Mouse (Mus musculus): Measurements from ENCODE around the gene Rnf5. TPM values are rescaled to one million over a fixed set of nuclear protein-coding genes. Genes with fewer than 3 reads are reported as not detected.

Gene Rnf5
- total RNA-seq, 2 experiments from 2014 or later = 20.0 to 66.2 TPM

DNA sequence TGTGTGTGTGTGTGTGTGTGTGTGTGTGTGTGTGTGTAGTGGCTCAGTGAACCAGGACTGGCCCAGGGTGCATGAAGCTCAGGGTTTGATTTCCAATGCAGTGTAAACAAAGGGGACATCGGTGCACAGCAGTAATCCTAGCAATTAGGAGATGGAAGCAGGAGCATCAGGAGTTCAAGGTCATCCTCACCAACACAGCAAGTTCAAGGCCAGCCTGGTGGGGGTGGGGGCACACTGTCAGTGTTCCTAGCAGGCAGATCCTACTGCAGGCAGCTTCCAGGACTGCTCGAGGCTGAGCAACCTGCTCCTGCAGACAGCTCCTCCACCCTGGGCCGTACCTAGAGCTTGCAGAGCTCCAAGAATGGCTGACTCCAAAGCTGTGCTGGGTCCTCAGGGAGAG, 40.9 kb downstream of the Rnf5 start:
- no peak for ATAC-seq (replicated peaks; ENCODE audit: low FRiP score, low TSS enrichment, poor library complexity, severe bottlenecking)

GRCm38 (mm10) chr17:34561200-34561599, 42.3 kb downstream of the Rnf5 start:
- no peak for ATAC-seq (replicated peaks; ENCODE audit: low FRiP score, low TSS enrichment, poor library complexity, severe bottlenecking)

GRCm38 (mm10) chr17:34560438-34560837, 43.1 kb downstream of the Rnf5 start:
- no peak for ATAC-seq (replicated peaks; ENCODE audit: low FRiP score, low TSS enrichment, poor library complexity, severe bottlenecking)

DNA sequence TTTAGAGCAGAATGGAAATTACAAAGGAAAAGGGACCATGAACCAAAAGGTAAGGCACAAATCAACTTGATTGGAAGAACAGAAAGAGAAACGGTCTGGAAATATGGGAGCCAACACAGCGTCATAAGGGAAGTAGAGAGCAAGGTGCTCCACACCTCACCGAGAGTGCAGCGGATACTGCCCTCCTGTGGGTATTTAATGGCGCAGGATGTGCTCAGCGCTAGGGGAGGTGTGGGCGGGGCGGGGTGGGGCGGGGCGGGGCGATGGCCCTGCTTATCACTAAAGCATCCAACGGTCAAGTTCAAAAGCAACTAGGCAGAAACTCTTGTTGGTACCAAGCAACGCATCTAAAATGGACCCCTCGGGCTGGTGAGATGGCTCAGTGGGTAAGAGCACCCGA, 43.6 kb downstream of the Rnf5 start:
- no peak for ATAC-seq (replicated peaks; ENCODE audit: low FRiP score, low TSS enrichment, poor library complexity, severe bottlenecking)

DNA sequence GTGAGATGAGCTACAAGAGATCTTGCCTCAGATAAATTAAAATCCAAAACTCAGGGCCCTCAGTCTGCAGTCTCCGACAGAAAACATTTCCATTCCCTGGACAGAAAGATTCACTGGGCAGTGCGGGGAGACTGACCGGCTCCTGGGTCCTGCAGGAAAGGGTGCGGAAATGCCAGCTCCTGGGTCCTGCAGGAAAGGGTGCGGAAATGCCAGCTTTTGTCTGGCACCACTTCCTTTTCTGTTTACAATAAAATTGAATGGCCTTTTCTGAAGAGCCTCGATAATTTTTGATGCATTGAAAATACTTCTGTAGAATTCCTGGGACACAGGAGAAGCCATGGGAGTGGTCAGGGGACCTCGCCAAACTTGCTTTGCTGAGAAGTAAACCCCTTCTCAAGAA, 44.4 kb downstream of the Rnf5 start:
- no peak for ATAC-seq (replicated peaks; ENCODE audit: low FRiP score, low TSS enrichment, poor library complexity, severe bottlenecking)

DNA sequence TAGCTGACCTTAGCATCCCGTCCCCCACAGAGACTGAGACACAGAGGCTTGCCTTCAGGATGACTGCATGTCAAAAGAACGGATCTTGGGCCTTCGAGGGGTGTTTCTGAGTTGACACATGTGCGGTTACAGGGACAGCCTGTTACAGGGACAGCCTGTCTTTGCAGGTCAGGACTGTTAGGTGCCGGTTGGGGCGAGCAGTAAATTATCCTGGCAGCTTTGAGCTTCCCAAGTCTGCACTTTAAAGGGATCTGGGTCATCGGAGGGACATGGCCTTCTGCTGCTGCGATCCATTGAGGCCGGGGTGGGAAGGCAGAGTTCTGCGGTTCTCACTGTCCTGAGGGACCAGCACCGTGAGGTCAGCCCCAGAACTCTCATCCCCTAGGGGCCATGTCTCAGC, 46.1 kb downstream of the Rnf5 start:
- no peak for ATAC-seq (replicated peaks; ENCODE audit: low FRiP score, low TSS enrichment, poor library complexity, severe bottlenecking)

DNA sequence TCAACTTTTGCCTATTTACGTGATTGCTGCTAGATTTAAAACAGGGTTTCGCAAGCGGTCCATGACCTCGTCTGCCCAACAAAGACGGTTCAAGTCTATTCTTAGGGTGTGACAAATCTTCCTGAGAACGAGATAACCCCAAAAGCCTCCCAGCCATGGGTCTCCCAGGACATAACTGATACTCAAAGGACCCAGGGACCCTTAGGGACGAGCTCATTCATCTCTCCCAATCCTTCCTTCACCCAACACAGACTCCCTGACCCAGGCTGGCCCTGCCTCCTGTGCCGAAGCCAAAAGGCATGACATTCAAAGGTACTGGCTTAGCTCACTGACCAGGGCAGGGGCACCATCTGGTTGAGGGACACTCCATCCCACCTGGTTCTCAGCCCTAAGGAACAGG, 47.1 kb downstream of the Rnf5 start:
- ATAC-seq (replicated peaks; ENCODE audit: low FRiP score, low TSS enrichment, poor library complexity, severe bottlenecking) = no peak

- ATAC-seq (replicated peaks; ENCODE audit: low FRiP score, low TSS enrichment, poor library complexity, severe bottlenecking) = peak; percentile 77
These were observed 48.0 kb downstream of the Rnf5 start for GRCm38 (mm10) chr17:34555483-34555882.

Other genes starting within 250 kb of the Rnf5 start
- gene Btnl2, start 248.9 kb downstream of the Rnf5 start, total RNA-seq (2014; fragmentation: Nextera tagmentation) = not detected in 2 replicates
- not detected in 2 replicates for gene Btnl2, start 248.9 kb downstream of the Rnf5 start, total RNA-seq (2017)
- not detected in 2 replicates for gene Btnl1, start 226.6 kb downstream of the Rnf5 start, total RNA-seq (2014; fragmentation: Nextera tagmentation)
- gene Btnl1, start 226.6 kb downstream of the Rnf5 start, total RNA-seq (2017) = not detected in 2 replicates
- 5.4 and 7.7 TPM in 2 replicates for gene BC051142, start 204.9 kb downstream of the Rnf5 start, total RNA-seq (2014; fragmentation: Nextera tagmentation)
- gene BC051142, start 204.9 kb downstream of the Rnf5 start, total RNA-seq (2017) = 1.4 and 4.7 TPM in 2 replicates
- not detected in 2 replicates for gene Btnl4, start 126.4 kb downstream of the Rnf5 start, total RNA-seq (2014; fragmentation: Nextera tagmentation)
- gene Btnl4, start 126.4 kb downstream of the Rnf5 start, total RNA-seq (2017) = not detected in 2 replicates
- gene Btnl6, start 86.3 kb downstream of the Rnf5 start, total RNA-seq (2014; fragmentation: Nextera tagmentation) = not detected in 2 replicates
- gene Btnl6, start 86.3 kb downstream of the Rnf5 start, total RNA-seq (2017) = not detected in 2 replicates
- 0.22 and 0.66 TPM in 2 replicates for gene Notch4, start 39.4 kb downstream of the Rnf5 start, total RNA-seq (2014; fragmentation: Nextera tagmentation)
- gene Notch4, start 39.4 kb downstream of the Rnf5 start, total RNA-seq (2017) = 0.11 and 0.75 TPM in 2 replicates
- gene Gpsm3, start 13.9 kb downstream of the Rnf5 start, total RNA-seq (2014; fragmentation: Nextera tagmentation) = 28.0 and 33.0 TPM in 2 replicates
- 7.8 and 11.2 TPM in 2 replicates for gene Gpsm3, start 13.9 kb downstream of the Rnf5 start, total RNA-seq (2017)
- 31.1 and 31.3 TPM in 2 replicates for gene Pbx2, start 12.4 kb downstream of the Rnf5 start, total RNA-seq (2014; fragmentation: Nextera tagmentation)
- 23.2 and 31.1 TPM in 2 replicates for gene Pbx2, start 12.4 kb downstream of the Rnf5 start, total RNA-seq (2017)
- 2.6 and 6.6 TPM in 2 replicates for gene Ager, start 5.8 kb downstream of the Rnf5 start, total RNA-seq (2014; fragmentation: Nextera tagmentation)
- 0.57 TPM in 1 of 2 replicates, not detected in the other for gene Ager, start 5.8 kb downstream of the Rnf5 start, total RNA-seq (2017)
- 76.3 and 104 TPM in 2 replicates for gene Agpat1, start 572 bp upstream of the Rnf5 start, total RNA-seq (2014; fragmentation: Nextera tagmentation)
- 19.0 and 51.2 TPM in 2 replicates for gene Agpat1, start 572 bp upstream of the Rnf5 start, total RNA-seq (2017)
- 0.96 and 2.1 TPM in 2 replicates for gene Egfl8, start 12.3 kb upstream of the Rnf5 start, total RNA-seq (2014; fragmentation: Nextera tagmentation)
- gene Egfl8, start 12.3 kb upstream of the Rnf5 start, total RNA-seq (2017) = 2.6 TPM in 1 of 2 replicates, not detected in the other
- gene Ppt2, start 24.8 kb upstream of the Rnf5 start, total RNA-seq (2014; fragmentation: Nextera tagmentation) = 31.3 and 35.4 TPM in 2 replicates
- gene Ppt2, start 24.8 kb upstream of the Rnf5 start, total RNA-seq (2017) = 10.4 and 17.0 TPM in 2 replicates
- gene Prrt1, start 25.8 kb upstream of the Rnf5 start, total RNA-seq (2014; fragmentation: Nextera tagmentation) = 0.59 TPM in 1 of 2 replicates, not detected in the other
- 0.75 TPM in 1 of 2 replicates, not detected in the other for gene Prrt1, start 25.8 kb upstream of the Rnf5 start, total RNA-seq (2017)
- 5.5 TPM in 2 replicates for gene Fkbpl, start 41.1 kb upstream of the Rnf5 start, total RNA-seq (2014; fragmentation: Nextera tagmentation)
- gene Fkbpl, start 41.1 kb upstream of the Rnf5 start, total RNA-seq (2017) = 14.7 and 26.2 TPM in 2 replicates
- 20.6 and 31.3 TPM in 2 replicates for gene Atf6b, start 43.5 kb upstream of the Rnf5 start, total RNA-seq (2014; fragmentation: Nextera tagmentation)
- gene Atf6b, start 43.5 kb upstream of the Rnf5 start, total RNA-seq (2017) = 8.7 and 11.5 TPM in 2 replicates
- gene Tnxb, start 66.8 kb upstream of the Rnf5 start, total RNA-seq (2014; fragmentation: Nextera tagmentation) = not detected in 2 replicates
- not detected in 2 replicates for gene Tnxb, start 66.8 kb upstream of the Rnf5 start, total RNA-seq (2017)
- gene C4b, start 140.2 kb upstream of the Rnf5 start, total RNA-seq (2014; fragmentation: Nextera tagmentation) = not detected in 2 replicates
- gene C4b, start 140.2 kb upstream of the Rnf5 start, total RNA-seq (2017) = not detected in 2 replicates
- not detected in 2 replicates for gene Cyp21a1, start 200.9 kb upstream of the Rnf5 start, total RNA-seq (2014; fragmentation: Nextera tagmentation)
- not detected in 2 replicates for gene Cyp21a1, start 200.9 kb upstream of the Rnf5 start, total RNA-seq (2017)
- gene Stk19, start 233.3 kb upstream of the Rnf5 start, total RNA-seq (2014; fragmentation: Nextera tagmentation) = 26.8 and 48.2 TPM in 2 replicates
- 14.8 and 30.6 TPM in 2 replicates for gene Stk19, start 233.3 kb upstream of the Rnf5 start, total RNA-seq (2017)
- gene Dxo, start 233.3 kb upstream of the Rnf5 start, total RNA-seq (2014; fragmentation: Nextera tagmentation) = 60.8 and 63.4 TPM in 2 replicates
- 24.4 and 28.1 TPM in 2 replicates for gene Dxo, start 233.3 kb upstream of the Rnf5 start, total RNA-seq (2017)
- 57.6 and 64.6 TPM in 2 replicates for gene Skiv2l, start 246.5 kb upstream of the Rnf5 start, total RNA-seq (2014; fragmentation: Nextera tagmentation)
- 21.0 and 24.2 TPM in 2 replicates for gene Skiv2l, start 246.5 kb upstream of the Rnf5 start, total RNA-seq (2017)
- gene Nelfe, start 246.7 kb upstream of the Rnf5 start, total RNA-seq (2014; fragmentation: Nextera tagmentation) = 59.5 and 64.1 TPM in 2 replicates
- gene Nelfe, start 246.7 kb upstream of the Rnf5 start, total RNA-seq (2017) = 21.0 and 29.6 TPM in 2 replicates

All from megakaryocyte-erythroid progenitor cell, adult 5-6 weeks (primary cell).